Mouse (Mus musculus) frontal cortex, postnatal 25 days (tissue): Measurements from ENCODE around the gene Vps72.

Experiments used
- DNase-seq, 2 experiments: peaks; one replicate each; pipeline ENCODE4 v3.0.0; 2022; ENCODE audit warnings: low spot score in 2 of 2

The Vps72 gene

DNA sequence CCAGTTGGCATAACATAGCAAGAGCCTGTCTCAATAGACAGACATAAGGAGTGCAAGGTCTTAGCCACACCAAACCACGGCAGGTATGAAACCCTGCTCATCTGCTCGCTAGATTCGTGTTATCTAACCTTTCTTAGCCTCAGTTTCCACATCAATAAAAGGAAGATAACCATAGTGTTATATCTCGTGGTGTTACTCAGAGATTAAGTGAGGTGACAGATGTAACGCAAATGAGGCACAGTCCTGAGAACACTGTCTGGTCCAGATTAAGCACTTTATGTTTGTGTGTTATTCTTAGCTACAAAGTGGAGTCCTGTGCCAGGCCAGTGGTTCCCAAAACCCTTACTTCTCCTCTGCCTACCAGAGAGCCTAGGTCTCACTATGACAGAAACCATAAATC lies 54.0 kb downstream of the Vps72 start:
- DNase-seq = no peak

- no peak for DNase-seq
Observed at GRCm38 (mm10) chr3:95169996-95170395, 59.2 kb downstream of the Vps72 start.

DNA sequence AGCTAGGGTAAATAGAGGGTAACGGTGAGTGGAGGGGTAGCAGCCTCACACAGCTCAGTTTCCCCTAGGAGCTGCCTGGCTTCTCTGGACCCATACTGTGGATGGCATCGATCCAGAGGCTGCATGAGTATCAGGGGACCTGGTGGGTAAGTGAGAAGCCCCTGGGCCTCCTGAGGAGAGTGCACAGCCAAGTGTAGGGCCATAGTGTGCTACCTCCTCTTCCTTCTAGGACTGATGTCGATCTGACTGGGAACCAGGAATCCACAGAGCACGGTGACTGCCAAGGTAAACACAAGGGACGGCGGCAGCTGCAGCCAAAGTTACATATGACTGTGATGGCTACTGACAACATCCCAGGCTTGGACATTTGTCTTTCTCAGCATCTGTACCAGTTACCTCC lies 60.3 kb downstream of the Vps72 start:
- DNase-seq = no peak
